Mouse (Mus musculus): ENCODE data around the gene Tmed3. TPM values are rescaled to one million over a fixed set of nuclear protein-coding genes. Genes with fewer than 3 reads are reported as not detected.

The Tmed3 gene
- 99.7 TPM for polyA plus RNA-seq (2014; fragmentation: Illumina TruSeq; extraction: RNeasy Lipid Tissue Mini Kit (QIAGEN cat#74804); ENCODE audit: insufficient read depth, low read depth, low replicate concordance)

GRCm38 (mm10) chr9:89704265-89705196 is at the start of gene Tmed3:
Gene Tmed3 (minus strand): TSS chr9:89705068.

GRCm38 (mm10) chr9:89738295-89738694 is 33.4 kb upstream of the Tmed3 start, which contains the start of gene Ankrd34c:
Gene Ankrd34c (minus strand): TSS chr9:89738475.

Other genes with a start within 250 kb of the Tmed3 start
- not detected for gene Minar1, start 81.9 kb downstream of the Tmed3 start, polyA plus RNA-seq (2014; fragmentation: Illumina TruSeq; extraction: RNeasy Lipid Tissue Mini Kit (QIAGEN cat#74804); ENCODE audit: insufficient read depth, low read depth, low replicate concordance)
- not detected for gene Ankrd34c, start 33.4 kb upstream of the Tmed3 start, polyA plus RNA-seq (2014; fragmentation: Illumina TruSeq; extraction: RNeasy Lipid Tissue Mini Kit (QIAGEN cat#74804); ENCODE audit: insufficient read depth, low read depth, low replicate concordance)
- 0.41 TPM for gene Rasgrf1, start 204.8 kb upstream of the Tmed3 start, polyA plus RNA-seq (2014; fragmentation: Illumina TruSeq; extraction: RNeasy Lipid Tissue Mini Kit (QIAGEN cat#74804); ENCODE audit: insufficient read depth, low read depth, low replicate concordance)

All from lung, adult 10 weeks (tissue).